Comparison of ENCODE assay signal across 17 mouse cellular contexts in the genomic region with DNA sequence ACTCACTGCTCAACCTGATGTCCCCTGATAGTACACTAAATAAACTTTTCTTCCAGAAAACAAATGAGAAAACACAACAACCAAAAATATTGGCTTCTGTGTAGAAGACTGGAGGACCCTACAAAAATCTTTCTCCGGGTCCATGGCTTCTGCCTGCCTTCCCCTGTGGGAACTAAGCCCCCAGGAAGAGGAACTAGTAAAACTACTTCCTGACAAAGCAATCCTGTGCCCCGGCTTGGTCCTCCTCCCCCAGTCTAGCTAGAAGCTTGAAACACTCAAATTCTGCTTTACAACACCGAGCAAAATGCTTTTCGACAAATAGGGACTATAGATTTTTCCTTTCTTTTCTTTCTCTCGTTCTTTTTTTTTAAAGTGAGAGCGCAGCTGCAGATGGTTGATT.
"Had no signal": no experiment of that assay in that cellular context is flagged by ENCODE, and none has a peak within 500 bp of the region (broad histone marks: within the 10 kb centered on the region; RNA-seq: fewer than 3 reads in every experiment).

No protein-coding gene starts in this region.

- H3K4me1 ChIP-seq: liver, embryonic 13.5 days; stomach, embryonic 15.5 days had no signal

- H3K4me2 ChIP-seq: liver, embryonic 13.5 days; midbrain, embryonic 11.5 days; neural tube, embryonic 12.5 days; stomach, embryonic 15.5 days had no signal

- H3K9ac ChIP-seq: liver, embryonic 13.5 days; neural tube, embryonic 12.5 days; stomach, embryonic 15.5 days had no signal

- H3K9me3 ChIP-seq: liver, embryonic 13.5 days; neural tube, embryonic 12.5 days; stomach, embryonic 15.5 days had no signal

- H3K27me3 ChIP-seq: liver, embryonic 13.5 days; neural tube, embryonic 12.5 days; stomach, embryonic 15.5 days had no signal

- DNase-seq: kidney, adult 2 months; kidney, postnatal 10 days; kidney, postnatal 36 days; layer of hippocampus, postnatal 36 days; liver, embryonic 13.5 days; lung, adult 2 months; lung, postnatal 14 days; right cerebral cortex, adult 18-20 months; right cerebral cortex, postnatal 25 days; spleen, adult 18-20 months; thymus, postnatal 25 days had no signal

- H3K4me3 ChIP-seq: left cerebral cortex, adult 2 months; liver, embryonic 13.5 days; neural tube, embryonic 12.5 days; stomach, embryonic 15.5 days had no signal

- H3K27ac ChIP-seq: left cerebral cortex, adult 2 months; liver, embryonic 13.5 days; macrophage; neural tube, embryonic 12.5 days; stomach, embryonic 15.5 days had no signal

- H3K36me3 ChIP-seq: liver, embryonic 13.5 days; neural tube, embryonic 12.5 days; stomach, embryonic 15.5 days had no signal

- ATAC-seq: intestine, postnatal 0 days had no signal
